Mouse (Mus musculus) gastrocnemius, postnatal 10 days (tissue): ENCODE results near the gene Gm6020. TPM values are rescaled to one million over a fixed set of nuclear protein-coding genes. Genes with fewer than 3 reads are reported as not detected.
"Not testable (repeated sequence)": the region's sequence is repeated elsewhere in the genome, so short reads cannot be mapped to it uniquely, and the experiment has no call there.

Source experiments
- DNase-seq: peaks from one replicate; pipeline ENCODE4 v3.0.0; 2021; ENCODE audit warnings: mixed read lengths
- long read RNA-seq, 2 experiments: library from polyadenylated mRNA; stranded (forward); transcript quantifications; one replicate each; pipeline ENCODE4 v2.0.0; 2021
- total RNA-seq, 2 experiments: library from RNA; stranded (reverse); gene quantifications; 2 replicates each; pipeline ENCODE4 v1.2.3; 2021

Gene Gm6020
- total RNA-seq: not detected
- long read RNA-seq, experiment 1: 0 reads
- long read RNA-seq, experiment 2: 0 reads

GRCm38 (mm10) chr19:61183590-61183989, at the start of gene Gm6020:
TSS of gene Gm6020 (plus strand) at chr19:61183890.
- not testable (repeated sequence) for DNase-seq

GRCm38 (mm10) chr19:61138655-61139054, 45.0 kb upstream of the Gm6020 start:
- DNase-seq: no peak

- DNase-seq: peak; percentile 53
These were observed 43.1 kb upstream of the Gm6020 start, which contains the start of gene Zfp950 for GRCm38 (mm10) chr19:61140342-61141206. TSS of gene Zfp950 (minus strand) at chr19:61140840.

GRCm38 (mm10) chr19:61141299-61141698, 42.4 kb upstream of the Gm6020 start:
- no peak for DNase-seq

GRCm38 (mm10) chr19:61151372-61151700, 32.4 kb upstream of the Gm6020 start:
- DNase-seq: no peak

GRCm38 (mm10) chr19:61151701-61152420, 31.8 kb upstream of the Gm6020 start:
- DNase-seq: no peak

- DNase-seq: no peak
These were observed 7.8 kb upstream of the Gm6020 start, which contains the start of gene Gm7102 for GRCm38 (mm10) chr19:61175756-61176324. TSS of gene Gm7102 (minus strand) at chr19:61176309.

- DNase-seq: peak; percentile 85
These were observed 15.6 kb downstream of the Gm6020 start for GRCm38 (mm10) chr19:61199316-61199715.

GRCm38 (mm10) chr19:61199836-61200235, 16.1 kb downstream of the Gm6020 start:
- DNase-seq: peak; percentile 10

- DNase-seq: not testable (repeated sequence)
These were observed 23.8 kb downstream of the Gm6020 start for GRCm38 (mm10) chr19:61207506-61207905.

- no peak for DNase-seq
These were observed 40.1 kb downstream of the Gm6020 start for GRCm38 (mm10) chr19:61223706-61224328.

- DNase-seq: peak; percentile 6
These were observed 41.2 kb downstream of the Gm6020 start for GRCm38 (mm10) chr19:61224678-61225525.

GRCm38 (mm10) chr19:61225526-61226400, 42.1 kb downstream of the Gm6020 start:
- DNase-seq: peak; percentile 60

GRCm38 (mm10) chr19:61226401-61226927, 42.8 kb downstream of the Gm6020 start:
- DNase-seq: peak; percentile 61

GRCm38 (mm10) chr19:61226928-61227854, 43.5 kb downstream of the Gm6020 start:
- peak; percentile 71 for DNase-seq

GRCm38 (mm10) chr19:61227941-61228701, 44.4 kb downstream of the Gm6020 start, which contains the start of gene Csf2ra:
TSS of gene Csf2ra (minus strand) at chr19:61228429.
- DNase-seq: peak; percentile 7
